Mouse (Mus musculus) frontal cortex, postnatal 25 days (tissue): ENCODE results near the gene Pygo2.

Source experiments
- DNase-seq, 2 experiments: peaks; one replicate each; pipeline ENCODE4 v3.0.0; 2022; ENCODE audit warnings: low spot score in 2 of 2

The Pygo2 gene

DNA sequence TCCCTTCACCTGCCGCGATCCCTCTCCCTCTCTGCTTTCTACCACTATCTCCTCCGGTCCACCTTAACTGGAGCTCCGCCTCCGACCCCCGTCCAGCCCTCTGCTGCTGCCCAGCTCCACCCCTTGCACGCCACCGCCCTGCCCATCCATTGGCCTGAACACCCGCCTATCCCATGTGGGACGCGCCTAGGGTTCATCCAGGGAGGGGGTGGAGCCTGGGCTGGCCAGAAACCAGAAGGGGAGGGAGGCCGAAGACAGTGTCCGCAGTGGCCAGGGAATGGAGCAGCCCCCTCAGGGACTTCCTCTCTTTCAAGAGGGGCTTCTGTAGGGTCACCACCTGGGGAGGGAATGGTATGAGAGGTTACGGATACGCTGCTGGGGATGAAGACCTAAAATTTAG, 36.4 kb upstream of the Pygo2 start:
- peak; percentile 85 to 93 for DNase-seq

GRCm38 (mm10) chr3:89394006-89394893, 35.8 kb upstream of the Pygo2 start, which contains the start of gene Zbtb7b:
Zbtb7b (minus strand) TSS chr3:89394776.
- DNase-seq = peak in 1 of 2 experiments; percentile 31

DNA sequence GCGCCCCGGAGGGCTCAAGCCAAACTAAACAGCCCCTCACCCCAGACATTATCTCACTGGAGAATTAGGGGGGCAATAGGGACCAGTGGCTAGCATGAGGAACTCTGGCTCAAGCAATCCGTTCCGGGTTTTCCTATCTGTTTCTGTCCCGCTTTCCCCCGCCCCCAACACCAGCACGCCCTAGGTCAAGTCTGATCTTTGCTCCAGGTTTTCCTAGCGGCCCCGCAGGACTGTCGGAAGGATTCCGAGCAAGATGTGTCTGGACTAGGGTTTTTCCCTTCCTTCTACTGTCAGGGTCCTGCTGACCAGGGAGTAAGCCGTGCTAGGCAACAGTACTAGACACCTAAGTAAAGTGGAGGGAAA, 35.1 kb upstream of the Pygo2 start:
- DNase-seq = peak in 1 of 2 experiments; percentile 42

DNA sequence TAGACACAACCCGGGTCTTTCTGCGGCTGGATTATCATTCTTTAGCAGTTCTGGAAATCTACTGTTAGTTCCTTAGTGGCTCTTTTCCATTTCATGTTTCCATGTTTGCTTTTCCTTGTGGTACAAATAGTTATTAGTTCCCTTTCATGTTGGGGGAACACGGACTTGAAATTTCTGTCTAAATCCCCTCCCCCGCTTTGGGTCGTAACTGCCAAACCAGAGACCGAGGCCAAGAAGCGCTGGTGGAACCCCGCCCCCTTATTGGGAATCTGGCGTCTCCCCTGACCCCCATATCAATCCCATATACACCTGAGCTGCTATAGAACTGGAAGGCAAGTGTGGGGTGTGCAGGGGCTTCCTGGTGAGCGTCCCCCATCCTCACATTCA, 34.6 kb upstream of the Pygo2 start:
- no peak for DNase-seq

DNA sequence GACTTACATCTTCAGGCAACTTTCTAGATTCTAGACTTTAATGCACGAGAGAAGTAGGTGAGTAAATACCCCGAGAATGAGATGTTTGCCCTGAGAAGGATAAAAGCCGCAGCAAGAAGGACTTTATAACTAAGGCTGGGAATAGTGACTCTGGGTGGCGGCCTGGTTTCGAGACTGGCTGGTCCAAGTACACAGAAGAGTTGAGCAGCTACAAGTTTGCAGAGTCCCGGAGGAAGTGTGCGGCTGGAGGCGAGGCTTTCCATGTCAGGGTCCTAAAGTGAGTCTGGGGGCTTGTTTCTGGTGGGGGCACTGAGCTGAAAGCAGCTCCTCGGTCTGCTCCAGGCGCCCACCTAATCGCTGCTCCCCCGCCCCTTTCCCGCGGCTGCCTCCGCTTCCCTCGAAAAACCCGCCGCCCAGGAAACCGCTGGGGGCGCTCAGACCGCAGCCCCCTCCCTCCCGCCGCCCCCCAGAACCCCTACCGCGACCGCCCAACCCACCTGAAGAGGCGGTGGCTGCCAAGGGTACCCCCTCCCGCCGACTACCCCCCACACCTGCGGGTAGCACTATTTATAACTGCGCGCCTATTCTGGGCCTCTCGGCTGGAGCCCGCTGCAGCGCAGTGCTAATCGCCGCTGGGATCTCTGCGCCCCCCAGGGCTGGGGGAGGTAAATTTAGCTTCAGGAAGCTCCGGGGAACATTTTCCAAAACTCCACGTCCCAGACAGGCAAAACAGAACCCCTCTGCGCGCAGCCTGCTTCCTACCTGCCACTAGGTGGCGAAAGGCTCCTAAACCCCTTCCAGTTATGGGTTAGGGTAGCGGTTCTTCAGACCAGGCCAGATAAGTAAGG, 34.0 kb upstream of the Pygo2 start:
- DNase-seq = peak; percentile 41 to 52

- DNase-seq = no peak
Observed at GRCm38 (mm10) chr3:89396654-89397005, 33.4 kb upstream of the Pygo2 start.

DNA sequence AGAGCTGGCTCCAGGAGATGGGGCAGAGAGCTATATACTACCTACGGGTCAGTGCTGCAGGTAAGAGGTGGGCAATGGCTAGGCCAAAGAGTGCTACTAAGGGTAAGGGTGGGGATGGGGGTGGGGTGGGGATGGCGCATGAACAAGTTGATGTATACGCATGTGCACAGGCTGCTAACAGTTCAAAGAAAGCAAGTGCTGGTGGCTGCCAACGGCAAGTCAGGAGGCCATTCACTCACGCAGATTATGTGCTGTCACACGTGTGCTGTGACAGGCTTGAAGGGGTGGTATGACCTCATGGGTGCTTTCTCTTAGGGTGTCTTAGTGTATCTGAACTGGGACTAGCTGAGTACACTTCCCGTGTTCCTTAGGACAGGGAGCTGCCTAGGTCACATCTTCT, 28.7 kb upstream of the Pygo2 start:
- no peak for DNase-seq

- no peak for DNase-seq
Observed at GRCm38 (mm10) chr3:89402693-89403092, 27.3 kb upstream of the Pygo2 start, which contains the start of gene Lenep. Lenep (minus strand) TSS chr3:89402793.

DNA sequence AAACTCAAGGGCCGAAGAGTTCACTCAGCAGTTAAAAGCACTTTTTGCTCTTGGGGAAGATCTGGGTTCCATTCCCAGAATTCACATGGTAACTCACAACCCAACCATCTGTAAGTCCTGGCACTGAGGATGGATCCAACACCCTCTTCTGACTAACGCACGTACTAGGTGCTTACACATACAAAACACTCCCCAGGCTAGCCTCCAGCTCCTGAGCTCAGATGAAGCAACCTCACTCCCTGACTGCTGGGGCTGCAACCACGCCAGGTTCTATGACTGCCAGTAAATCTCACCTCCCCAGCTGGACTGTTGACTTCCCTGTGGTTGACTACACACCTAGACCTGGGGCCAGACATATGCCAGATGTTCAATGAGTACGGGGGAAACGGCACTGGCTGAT, 23.1 kb upstream of the Pygo2 start:
- DNase-seq = no peak

DNA sequence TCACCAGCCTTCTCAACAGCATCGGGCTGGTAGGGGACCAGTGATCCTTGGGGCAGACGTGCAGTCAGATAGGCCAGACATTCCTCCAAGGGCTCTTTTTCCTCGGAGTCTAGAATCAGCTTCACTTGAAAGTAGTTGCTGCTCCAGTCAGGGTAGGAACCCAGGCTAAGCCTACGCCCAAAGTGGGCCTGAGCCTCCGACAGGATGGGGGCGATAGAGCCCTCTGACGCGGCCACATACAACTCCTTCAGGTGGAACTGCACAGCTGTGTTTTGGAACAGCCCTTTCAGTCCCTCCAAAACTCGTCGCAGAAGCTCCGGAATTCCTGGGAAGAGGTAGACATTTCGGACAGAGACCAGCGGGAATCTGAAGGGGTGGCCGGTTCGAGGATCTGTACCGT, 21.6 kb upstream of the Pygo2 start:
- DNase-seq = no peak

- no peak for DNase-seq
Observed at GRCm38 (mm10) chr3:89409701-89410100, 20.3 kb upstream of the Pygo2 start.

- DNase-seq = no peak
Observed at GRCm38 (mm10) chr3:89410864-89411263, 19.1 kb upstream of the Pygo2 start.

GRCm38 (mm10) chr3:89411490-89412393, 18.3 kb upstream of the Pygo2 start, which contains the start of gene Flad1:
Flad1 (minus strand) TSS chr3:89411870.
- peak; percentile 100 for DNase-seq

DNA sequence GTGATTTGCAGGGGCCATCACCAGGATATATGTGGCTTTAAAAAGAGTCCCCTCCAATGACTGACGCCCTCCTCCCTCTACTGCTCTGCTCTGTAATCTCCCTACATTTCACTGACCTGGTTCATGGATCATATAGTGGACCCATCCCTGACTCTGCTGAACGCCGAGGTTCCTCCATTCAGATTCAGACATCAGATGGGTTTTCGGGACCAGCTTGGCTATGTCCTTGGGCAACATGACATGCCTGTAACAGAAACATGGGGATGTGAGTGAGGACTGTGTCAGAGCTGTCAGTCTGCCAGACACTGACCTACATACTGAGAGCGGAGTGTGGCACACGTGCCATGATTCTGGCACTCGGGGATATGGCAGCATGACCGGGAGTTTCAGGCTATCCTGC, 13.9 kb upstream of the Pygo2 start:
- no peak for DNase-seq

DNA sequence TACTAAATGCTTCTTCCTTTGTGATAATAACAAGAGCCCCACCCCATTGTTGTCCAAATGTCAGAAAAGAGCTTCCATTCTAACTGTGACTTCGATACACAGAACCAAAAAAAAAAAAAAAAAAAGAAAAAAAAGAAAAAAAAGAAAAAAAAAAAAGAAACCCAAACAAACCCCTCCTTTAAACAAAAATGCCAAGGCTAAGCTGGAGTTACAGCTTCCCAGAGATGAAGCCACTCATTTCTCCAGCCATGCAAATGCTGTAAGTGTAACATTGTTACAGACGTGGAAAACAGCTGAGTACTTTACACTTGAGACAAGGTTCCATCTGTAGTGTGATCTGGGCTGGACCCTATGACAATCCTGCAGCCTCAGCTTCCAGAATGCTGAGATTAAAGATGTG, 12.9 kb upstream of the Pygo2 start:
- DNase-seq = no peak

DNA sequence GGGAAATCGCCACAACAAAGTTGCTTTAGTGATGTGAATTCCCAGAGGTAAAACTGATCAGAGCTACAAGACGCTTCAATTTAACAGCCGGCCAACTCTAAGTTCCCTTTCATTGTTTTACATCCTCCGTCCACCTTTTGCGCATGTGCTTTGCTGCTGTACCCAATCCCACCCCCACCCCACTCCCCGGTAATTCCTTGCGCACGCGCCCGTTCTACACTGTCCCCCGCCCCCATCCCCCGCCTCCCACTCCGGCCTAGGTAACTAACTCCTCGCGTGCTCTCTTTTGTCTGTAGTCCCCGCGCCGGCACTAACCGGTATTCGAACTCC, 12.2 kb upstream of the Pygo2 start:
- no peak for DNase-seq

GRCm38 (mm10) chr3:89418170-89418860, 11.7 kb upstream of the Pygo2 start, which contains the start of the genes Cks1b and Shc1:
Cks1b (minus strand) TSS chr3:89418383.
Shc1 (plus strand) TSS chr3:89418443.
- peak; percentile 80 to 85 for DNase-seq

DNA sequence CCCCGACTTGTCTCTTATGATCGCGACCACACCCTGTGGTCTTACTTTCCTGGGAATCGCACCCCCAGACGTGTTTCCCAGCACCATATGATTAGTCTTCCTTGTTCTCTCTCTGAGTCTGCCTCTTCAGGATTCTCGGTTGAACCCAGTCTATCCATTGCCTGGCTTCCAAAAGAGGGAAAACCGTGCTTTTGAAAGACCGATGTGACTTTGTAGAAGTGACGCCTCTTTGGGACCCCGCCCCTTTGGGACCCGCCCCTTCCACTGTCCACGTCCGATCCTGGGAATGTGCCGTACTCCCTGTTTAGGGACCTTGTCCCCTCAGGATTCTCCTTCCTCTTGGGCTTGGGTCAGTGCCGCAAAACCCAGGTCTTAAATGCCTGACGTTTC, 11.2 kb upstream of the Pygo2 start:
- no peak for DNase-seq

GRCm38 (mm10) chr3:89419571-89419970, 10.4 kb upstream of the Pygo2 start:
- DNase-seq = no peak

DNA sequence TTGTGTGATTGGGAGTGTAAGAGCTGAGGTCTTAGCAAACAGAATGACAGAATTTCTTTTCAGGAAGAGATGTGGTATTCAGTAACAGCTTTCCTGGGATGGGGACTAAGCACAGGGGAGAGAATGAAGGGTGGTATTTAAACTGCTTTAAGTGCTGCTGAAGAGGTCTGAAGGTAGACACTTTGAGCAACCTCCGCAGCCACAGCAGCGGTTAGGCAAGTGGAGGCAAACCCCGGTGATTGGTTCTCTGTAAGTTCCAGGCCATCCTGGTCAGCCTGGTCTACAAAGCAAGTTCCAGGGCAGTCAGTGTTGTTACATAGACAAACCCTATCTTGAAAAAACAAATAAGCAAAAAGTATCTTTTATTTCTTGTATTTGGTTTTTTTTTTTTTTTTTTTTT, 10.0 kb upstream of the Pygo2 start:
- no peak for DNase-seq

GRCm38 (mm10) chr3:89420421-89420820, 9.6 kb upstream of the Pygo2 start:
- DNase-seq = no peak
